Mouse (Mus musculus) liver, adult 2 months (tissue): ENCODE results near the gene Fgfr2. TPM values are rescaled to one million over a fixed set of nuclear protein-coding genes. Genes with fewer than 3 reads are reported as not detected.

Source experiments
- DNase-seq: peaks from one replicate; pipeline ENCODE4 v3.0.0-alpha.2; 2011; ENCODE audit warnings: low read depth, low spot score; ENCODE audit errors: extremely low read depth
- H3K27ac ChIP-seq: fragments of 200-500 bp; replicated peaks from 2 replicates; pipeline ENCODE4 v1.5.1; 2012; ENCODE audit warnings: low read depth, mild to moderate bottlenecking, control low read depth, inconsistent platforms, low read length; ENCODE audit not compliant: insufficient read depth
- H3K27me3 ChIP-seq: fragments of 200-500 bp; 2 replicates; pipeline ENCODE4 v1.6.1; 2012; ENCODE audit warnings: mild to moderate bottlenecking, moderate library complexity, low read length, inconsistent platforms; ENCODE audit not compliant: control insufficient read depth, insufficient read depth
- H3K36me3 ChIP-seq: fragments of 200-500 bp; 2 replicates; pipeline ENCODE4 v1.6.1; 2012; ENCODE audit warnings: low read length, inconsistent platforms; ENCODE audit not compliant: control insufficient read depth, insufficient read depth
- H3K4me1 ChIP-seq: fragments of 200-500 bp; 2 replicates; pipeline ENCODE4 v1.6.1; 2011; ENCODE audit warnings: low read length; ENCODE audit not compliant: control insufficient read depth, insufficient read depth
- H3K4me3 ChIP-seq: fragments of 200-500 bp; 2 replicates; pipeline ENCODE4 v1.5.1; 2011; ENCODE audit warnings: low read depth, mild to moderate bottlenecking, control low read depth, low read length, moderate library complexity; ENCODE audit not compliant: insufficient read depth
- H3K79me2 ChIP-seq: fragments of 200-500 bp; 2 replicates; pipeline ENCODE4 v1.6.1; 2012; ENCODE audit warnings: inconsistent platforms, mild to moderate bottlenecking, low read length, moderate library complexity; ENCODE audit not compliant: control insufficient read depth, insufficient read depth
- H3K9ac ChIP-seq: fragments of 200-500 bp; 2 replicates; pipeline ENCODE4 v1.6.1; 2012; ENCODE audit warnings: low read depth, mild to moderate bottlenecking, control low read depth, inconsistent platforms, low read length
- CTCF ChIP-seq: fragments of 200-500 bp; IDR thresholded peaks from 2 replicates; pipeline ENCODE4 v1.5.1; 2011; ENCODE audit warnings: low read depth, low read length, control low read depth
- POLR2A ChIP-seq: fragments of 200-500 bp; IDR thresholded peaks from 2 replicates; pipeline ENCODE4 v1.6.1; 2011; ENCODE audit warnings: low read length, control low read depth; ENCODE audit not compliant: insufficient read depth; ENCODE audit errors: extremely low read depth
- WGBS: fragments of 180-500 bp; shearing (Covaris S2); methylation state at CpG from one replicate; pipeline ENCODE4 v1.1.7; 2018; 5-methylcytosine and 5-hydroxymethylcytosine counted together
- polyA plus RNA-seq: library from polyadenylated mRNA; depleted of rRNA; stranded (reverse); fragments of >200 nt; gene quantifications from 2 replicates; pipeline ENCODE4 v1.2.3, GENCODE M21; 2012
- total RNA-seq: library from RNA; depleted of rRNA; stranded (reverse); fragments of >200 nt; gene quantifications from 2 replicates; pipeline ENCODE4 v1.2.3, GENCODE M21; 2014

Gene Fgfr2
- total and polyA plus RNA-seq, 2 experiments: 16.7 to 35.2 TPM

GRCm38 (mm10) chr7:130298926-130299594 lies 2824.1 kb downstream of the Fgfr2 start:
- TF ChIP-seq POLR2A (no peak), CTCF (no peak)
- no peak overlapping the region for H3K27ac ChIP-seq
- no peaks in the 10 kb centered on the region for H3K36me3 ChIP-seq
- no peak for DNase-seq
- H3K9ac ChIP-seq: no peak overlapping the region
- H3K27me3 ChIP-seq: no peaks in the 10 kb centered on the region
- H3K4me3 ChIP-seq: no peak overlapping the region
- 86% methylated on average over 3 of the region's 3 CpGs for WGBS
- H3K4me1 ChIP-seq: no peaks in the 10 kb centered on the region
- no peaks in the 10 kb centered on the region for H3K79me2 ChIP-seq

GRCm38 (mm10) chr7:130291179-130291578 lies 2832.0 kb downstream of the Fgfr2 start:
- H3K9ac ChIP-seq: no peak overlapping the region
- 84% methylated on average over 6 of the region's 6 CpGs for WGBS
- no peaks in the 10 kb centered on the region for H3K4me1 ChIP-seq
- H3K36me3 ChIP-seq: no peaks in the 10 kb centered on the region
- no peaks in the 10 kb centered on the region for H3K27me3 ChIP-seq
- TF ChIP-seq CTCF (no peak), POLR2A (no peak)
- H3K27ac ChIP-seq: no peak overlapping the region
- no peak for DNase-seq
- H3K79me2 ChIP-seq: no peaks in the 10 kb centered on the region
- H3K4me3 ChIP-seq: no peak overlapping the region

- DNase-seq: no peak
- Histone ChIP-seq H3K36me3 (no peaks in the 10 kb centered on the region), H3K9ac (no peak overlapping the region), H3K27ac (no peak overlapping the region), H3K27me3 (no peaks in the 10 kb centered on the region), H3K4me1 (no peaks in the 10 kb centered on the region), H3K4me3 (no peak overlapping the region), H3K79me2 (no peaks in the 10 kb centered on the region)
- WGBS: 57% methylated on average over 9 of the region's 9 CpGs
- no peak for TF ChIP-seq POLR2A
- TF ChIP-seq CTCF: no peak
Measured at GRCm38 (mm10) chr7:130289428-130289790, 2833.7 kb downstream of the Fgfr2 start.

GRCm38 (mm10) chr7:130288719-130289427 lies 2834.3 kb downstream of the Fgfr2 start:
- Histone ChIP-seq H3K9ac (no peak overlapping the region), H3K79me2 (no peaks in the 10 kb centered on the region), H3K4me1 (no peaks in the 10 kb centered on the region), H3K27me3 (no peaks in the 10 kb centered on the region), H3K27ac (no peak overlapping the region), H3K36me3 (no peaks in the 10 kb centered on the region), H3K4me3 (no peak overlapping the region)
- TF ChIP-seq CTCF (no peak), POLR2A (no peak)
- WGBS: 38% methylated on average over 11 of the region's 11 CpGs
- peak; percentile 38 for DNase-seq

- H3K27me3 ChIP-seq: no peaks in the 10 kb centered on the region
- H3K79me2 ChIP-seq: no peaks in the 10 kb centered on the region
- TF ChIP-seq POLR2A (no peak), CTCF (no peak)
- H3K9ac ChIP-seq: no peak overlapping the region
- no peak overlapping the region for H3K27ac ChIP-seq
- H3K4me1 ChIP-seq: no peaks in the 10 kb centered on the region
- no peaks in the 10 kb centered on the region for H3K36me3 ChIP-seq
- no peak overlapping the region for H3K4me3 ChIP-seq
- WGBS: 78% methylated on average over 7 of the region's 7 CpGs
- DNase-seq: no peak
Measured at GRCm38 (mm10) chr7:130288248-130288647, 2834.9 kb downstream of the Fgfr2 start.

- WGBS: 74% methylated on average over 19 of the region's 19 CpGs
- H3K79me2 ChIP-seq: no peaks in the 10 kb centered on the region
- H3K27ac ChIP-seq: no peak overlapping the region
- H3K27me3 ChIP-seq: no peaks in the 10 kb centered on the region
- H3K4me1 ChIP-seq: no peaks in the 10 kb centered on the region
- no peak for DNase-seq
- TF ChIP-seq CTCF: no peak
- TF ChIP-seq POLR2A: no peak
- H3K9ac ChIP-seq: no peak overlapping the region
- H3K36me3 ChIP-seq: no peaks in the 10 kb centered on the region
- no peak overlapping the region for H3K4me3 ChIP-seq
Measured at GRCm38 (mm10) chr7:130278738-130279705, 2844.1 kb downstream of the Fgfr2 start.
